Mouse (Mus musculus): ENCODE data around the gene Jmjd4. TPM values are rescaled to one million over a fixed set of nuclear protein-coding genes. Genes with fewer than 3 reads are reported as not detected.

The Jmjd4 gene
- total and polyA plus RNA-seq, 3 experiments: 9.6 to 15.7 (median 10.2) TPM

GRCm38 (mm10) chr11:59421436-59421835 lies 28.4 kb upstream of the Jmjd4 start:
- Histone ChIP-seq H3K4me2 (ENCODE audit: insufficient read depth, low read depth, poor library complexity, severe bottlenecking) (no peak overlapping the region), H3K36me3 (replicated peaks in 1 of 2; ENCODE audit: control insufficient read depth in 1 of 2, insufficient read depth in 1 of 2, low read length in 1 of 2) (peaks cover 57 to 95% of the 10 kb centered on the region in 2 experiments), H3K27me3 (replicated peaks) (no peaks in the 10 kb centered on the region), H3K4me3 (replicated peaks in 1 of 3; ENCODE audit: low read depth in 2 of 3, low read length in 2 of 3, poor library complexity in 1 of 3) (no peak overlapping the region), H3K9me3 (replicated peaks; ENCODE audit: low read length) (no peaks in the 10 kb centered on the region), H3K79me2 (replicated peaks; ENCODE audit: control insufficient read depth, extremely low read depth, insufficient read depth, poor library complexity, severe bottlenecking) (no peaks in the 10 kb centered on the region), H3K4me1 (ENCODE audit: control insufficient read depth in 1 of 2, insufficient read depth in 2 of 2) (peaks cover 16 to 28% of the 10 kb centered on the region in 2 experiments), H3K9ac (ENCODE audit: insufficient read depth, low read depth) (no peak overlapping the region), H3K27ac (ENCODE audit: insufficient read depth, low read depth) (no peak overlapping the region)
- TF ChIP-seq TCF12 (IDR thresholded peaks at IDR 0.05; ENCODE audit: low read depth, low read length) (peak; percentile 88), CTCF (conservative IDR thresholded peaks at IDR 0.05 in 1 of 2, IDR thresholded peaks at IDR 0.05 in 1 of 2; ENCODE audit: low read depth in 2 of 2, low read length in 2 of 2) (no peak), HCFC1 (IDR thresholded peaks at IDR 0.05; ENCODE audit: low read depth, low read length) (no peak), JUND (conservative IDR thresholded peaks at IDR 0.05; ENCODE audit: low read depth, low read length) (no peak), ZKSCAN1 (IDR thresholded peaks at IDR 0.05; ENCODE audit: borderline replicate concordance, low read depth, low read length) (no peak), USF2 (conservative IDR thresholded peaks at IDR 0.05; ENCODE audit: low read depth, low read length) (no peak), RAD21 (IDR thresholded peaks at IDR 0.05; ENCODE audit: low read depth, low read length) (no peak; the same call in none of the 2 replicates), RCOR1 (conservative IDR thresholded peaks at IDR 0.05; ENCODE audit: low read depth, low read length) (no peak; the same call in 1 of the 2 replicates), ZMIZ1 (IDR thresholded peaks at IDR 0.05; ENCODE audit: low read depth, low read length) (no peak), UBTF (IDR thresholded peaks at IDR 0.05; ENCODE audit: low read depth, low read length) (0 out of 2 replicates have a peak, but pooled peaks have one; percentile 72), USF1 (IDR thresholded peaks at IDR 0.05; ENCODE audit: low read depth, low read length) (no peak), TBP (conservative IDR thresholded peaks at IDR 0.05; ENCODE audit: low read depth, low read length) (no peak), MAX (IDR thresholded peaks at IDR 0.05; ENCODE audit: low read length) (no peak), CHD1 (IDR thresholded peaks at IDR 0.05; ENCODE audit: low read depth, low read length) (no peak), GABPA (IDR thresholded peaks at IDR 0.05; ENCODE audit: insufficient replicate concordance, low read depth, low read length) (no peak), KAT2A (IDR thresholded peaks at IDR 0.05; ENCODE audit: insufficient replicate concordance, low read length) (no peak), MAFK (IDR thresholded peaks at IDR 0.05; ENCODE audit: insufficient replicate concordance, low read length) (no peak), ETS1 (conservative IDR thresholded peaks at IDR 0.05; ENCODE audit: low read depth, low read length) (no peak; the same call in 1 of the 2 replicates), ELF1 (IDR thresholded peaks at IDR 0.05; ENCODE audit: low read depth, low read length) (0 out of 2 replicates have a peak, but pooled peaks have one; percentile 30), MXI1 (IDR thresholded peaks at IDR 0.05; ENCODE audit: low read depth, low read length) (peak; percentile 0; the same call in 1 of the 2 replicates), E2F4 (IDR thresholded peaks at IDR 0.05; ENCODE audit: insufficient replicate concordance, low read depth, low read length) (no peak), IRF4 (IDR thresholded peaks at IDR 0.05; ENCODE audit: low read depth, low read length) (peak; percentile 68; the same call in 1 of the 2 replicates), CHD2 (IDR thresholded peaks at IDR 0.05; ENCODE audit: low read length) (peak; percentile 66), PAX5 (IDR thresholded peaks at IDR 0.05; ENCODE audit: low read length) (no peak), NELFE (IDR thresholded peaks at IDR 0.05; ENCODE audit: low read depth, low read length) (no peak), POLR2AphosphoS2 (IDR thresholded peaks at IDR 0.05; ENCODE audit: low read depth, low read length) (no peak), EP300 (IDR thresholded peaks at IDR 0.05; ENCODE audit: low read length) (peak; percentile 53; the same call in 1 of the 2 replicates), POLR2A (IDR thresholded peaks at IDR 0.05; ENCODE audit: low read depth, low read length) (no peak), SIN3A (IDR thresholded peaks at IDR 0.05; ENCODE audit: low read length) (peak; percentile 48; the same call in 1 of the 2 replicates), NRF1 (IDR thresholded peaks at IDR 0.05; ENCODE audit: low read depth, low read length) (0 out of 2 replicates have a peak, but pooled peaks have one; percentile 29), BHLHE40 (IDR thresholded peaks at IDR 0.05; ENCODE audit: low read depth, low read length) (peak; percentile 51), MEF2A (IDR thresholded peaks at IDR 0.05; ENCODE audit: borderline replicate concordance, low read depth, low read length) (no peak), ZNF384 (IDR thresholded peaks at IDR 0.05; ENCODE audit: low read depth, low read length) (no peak), MYC (IDR thresholded peaks at IDR 0.05; ENCODE audit: low read depth, low read length) (no peak), SMC3 (IDR thresholded peaks at IDR 0.05; ENCODE audit: low read depth, low read length) (no peak; the same call in 1 of the 2 replicates), JUN (IDR thresholded peaks at IDR 0.05; ENCODE audit: insufficient read depth, low read depth, low read length) (no peak), ZC3H11A (IDR thresholded peaks at IDR 0.05; ENCODE audit: low read depth, low read length) (no peak), MAZ (IDR thresholded peaks at IDR 0.05; ENCODE audit: low read depth, low read length) (no peak)
- DNase-seq (ENCODE audit: extremely low read depth): peak; percentile 34
- dilution Hi-C loops (cut with MboI; ENCODE audit: extremely low pct_ligation_motif_present, extremely low pct_unique_long_range_greater_than_20kb, low sequenced_read_pairs) (no loop called here), in situ Hi-C loops (cut with MboI; ENCODE audit: low pct_ligation_motif_present, low pct_unique_long_range_greater_than_20kb, low sequenced_read_pairs) (no loop called here)

All from CH12.LX (cell line).